Mouse (Mus musculus): ENCODE data around the gene Rapgef3. TPM values are rescaled to one million over a fixed set of nuclear protein-coding genes. Genes with fewer than 3 reads are reported as not detected.

The Rapgef3 gene
- polyA plus RNA-seq, 1 experiment from 2014 or later, result 10.4 TPM

DNA sequence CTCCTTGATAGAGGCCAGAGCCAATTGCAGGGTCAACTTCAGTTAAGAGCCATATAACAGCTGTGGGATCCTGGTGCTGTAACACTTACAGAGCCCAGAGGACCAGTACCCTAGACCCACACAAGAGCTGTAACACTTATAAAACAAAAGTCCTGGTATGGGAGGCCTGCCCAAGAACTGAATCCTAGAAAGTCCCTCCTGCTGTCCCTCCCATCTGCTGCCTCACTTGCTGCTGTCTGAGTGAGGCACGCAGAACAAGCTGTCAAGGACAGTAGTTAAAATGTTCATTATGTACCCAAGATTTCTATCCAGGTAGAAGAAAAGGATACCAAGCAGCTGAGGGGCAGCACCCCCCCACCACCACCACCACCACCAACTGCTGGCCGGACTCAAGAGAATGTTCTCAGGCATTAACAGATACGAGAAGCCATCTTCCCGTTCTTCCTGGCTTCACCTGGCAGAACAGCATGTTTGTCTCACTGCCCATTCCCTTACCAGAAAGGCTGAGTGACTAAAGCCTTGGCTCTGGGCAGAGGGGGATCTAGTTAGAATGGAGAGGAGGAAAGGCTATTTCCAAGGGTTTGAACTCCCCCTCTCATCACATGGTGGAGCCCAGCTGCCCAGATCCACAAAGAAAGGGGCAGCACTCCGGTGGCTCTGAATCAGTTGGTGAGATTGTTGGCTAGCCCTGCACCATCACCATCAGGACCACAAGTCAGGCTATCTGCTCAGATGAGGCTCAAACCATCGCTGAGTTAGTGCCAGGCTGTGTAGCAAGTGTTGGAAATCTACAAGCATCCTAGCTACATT lies 44.0 kb downstream of the Rapgef3 start:
- 85% methylated on average over 6 of the region's 6 CpGs for WGBS
- Histone ChIP-seq H3K9me3 (no peaks in the 10 kb centered on the region), H3K27me3 (peaks cover 2% of the 10 kb centered on the region; the same call in 1 of the 2 replicates), H3K4me1 (replicated peaks) (peaks cover 8% of the 10 kb centered on the region), H3K4me2 (no peak overlapping the region), H3K4me3 (no peak overlapping the region), H3K36me3 (no peaks in the 10 kb centered on the region), H3K9ac (no peak overlapping the region), H3K27ac (no peak overlapping the region)
- no peak for ATAC-seq (ENCODE audit: low FRiP score)

DNA sequence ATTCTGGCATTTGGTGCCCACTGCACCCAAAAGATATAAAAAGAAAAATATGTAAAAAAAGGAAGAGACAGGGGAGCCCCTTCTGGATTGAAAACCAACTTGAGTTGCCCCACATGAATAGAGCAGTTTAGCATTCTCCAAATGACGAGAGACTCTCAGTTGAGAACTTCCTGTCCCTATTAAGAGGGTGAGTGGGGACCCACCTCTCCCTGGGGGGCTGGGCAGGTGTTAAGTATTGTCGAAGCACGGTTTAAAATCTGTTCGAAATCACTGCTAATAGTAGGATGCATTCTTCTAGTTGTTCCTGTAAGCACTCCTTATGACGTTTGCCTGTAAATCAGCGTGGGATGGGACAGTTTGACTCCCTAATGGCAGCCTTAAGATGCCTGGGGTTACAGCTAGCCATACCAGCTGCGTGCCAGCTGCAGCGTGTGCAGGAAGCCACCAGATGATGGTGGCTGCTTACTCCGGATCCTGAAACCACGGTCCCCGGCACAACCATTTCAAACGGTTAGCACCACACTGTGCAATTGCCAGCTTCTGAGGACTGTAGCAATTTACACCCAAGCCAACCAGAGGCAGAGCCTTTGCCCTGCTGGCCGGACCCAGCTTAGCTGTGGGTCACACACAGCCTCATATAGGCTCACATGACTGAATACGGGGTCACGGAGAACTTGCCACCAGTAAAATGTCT lies 46.6 kb downstream of the Rapgef3 start:
- Histone ChIP-seq H3K36me3 (no peaks in the 10 kb centered on the region), H3K4me1 (replicated peaks) (peaks cover 7% of the 10 kb centered on the region; the same call in 1 of the 2 replicates), H3K27ac (no peak overlapping the region), H3K4me3 (no peak overlapping the region), H3K9me3 (no peaks in the 10 kb centered on the region), H3K9ac (no peak overlapping the region; the same call in 1 of the 2 replicates), H3K27me3 (peaks cover 4% of the 10 kb centered on the region; the same call in 1 of the 2 replicates), H3K4me2 (no peak overlapping the region)
- WGBS, result 78% methylated on average over 15 of the region's 15 CpGs
- no peak for ATAC-seq (ENCODE audit: low FRiP score)

DNA sequence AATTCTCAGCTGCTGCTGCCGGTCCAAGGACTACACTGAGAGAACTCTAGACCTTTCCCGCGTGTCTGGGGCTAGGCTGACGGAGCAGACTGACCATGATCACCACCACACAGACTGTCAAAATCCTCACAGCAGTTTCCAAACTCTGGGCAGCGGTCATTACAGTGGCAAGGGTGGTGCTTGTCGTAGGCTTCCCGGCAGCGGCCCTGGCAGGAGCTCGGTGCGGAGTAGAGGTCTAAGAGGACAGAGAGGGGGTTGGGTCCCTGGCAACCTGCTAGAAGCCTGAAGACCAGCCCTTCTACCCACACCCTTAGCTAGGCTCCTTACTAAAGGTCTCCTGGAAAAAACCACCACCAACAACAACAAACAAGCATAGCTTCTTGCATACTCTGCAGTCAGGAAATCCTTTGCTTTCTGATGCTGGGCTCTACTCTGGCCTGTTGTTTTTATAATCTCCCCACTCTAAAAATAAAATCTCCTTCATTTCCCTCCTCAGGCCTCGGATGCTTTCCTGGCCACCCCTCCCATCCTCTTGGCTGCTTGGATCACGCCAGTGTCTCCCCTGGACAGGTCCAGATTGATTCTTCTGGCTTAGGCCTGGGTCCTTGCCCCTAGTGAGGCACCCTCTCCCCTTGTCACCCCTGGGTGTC lies 47.6 kb downstream of the Rapgef3 start:
- Histone ChIP-seq H3K9me3 (no peaks in the 10 kb centered on the region), H3K27me3 (peaks cover 4% of the 10 kb centered on the region; the same call in 1 of the 2 replicates), H3K9ac (no peak overlapping the region), H3K4me3 (no peak overlapping the region), H3K36me3 (no peaks in the 10 kb centered on the region), H3K4me2 (no peak overlapping the region), H3K4me1 (replicated peaks) (peaks cover 7% of the 10 kb centered on the region; the same call in 1 of the 2 replicates), H3K27ac (peak overlapping the region; percentile 53; the same call in 1 of the 2 replicates)
- WGBS, result 81% methylated on average over 12 of the region's 12 CpGs
- ATAC-seq (ENCODE audit: low FRiP score), result no peak

DNA sequence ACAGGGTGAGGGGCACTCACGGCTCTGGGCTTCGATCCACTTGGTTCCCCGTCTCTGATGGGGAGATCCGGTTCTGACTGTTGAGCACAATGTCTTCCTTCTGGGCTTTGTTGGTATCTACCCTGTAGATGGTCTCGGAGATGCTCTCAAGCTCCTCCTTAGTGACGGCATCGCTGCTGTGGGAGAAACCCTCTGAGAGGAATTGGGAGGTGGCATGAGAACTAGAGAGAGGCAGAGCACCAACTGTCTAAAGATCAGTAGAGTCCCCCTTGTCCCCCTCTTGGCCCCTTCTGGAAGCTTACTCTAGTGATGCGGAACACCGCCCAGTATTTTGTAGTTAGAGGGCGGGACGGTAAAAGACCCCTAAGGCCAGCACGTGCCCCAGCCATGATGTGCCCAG lies 48.3 kb downstream of the Rapgef3 start:
- H3K36me3 ChIP-seq, result no peaks in the 10 kb centered on the region
- peaks cover 7% of the 10 kb centered on the region; the same call in 1 of the 2 replicates for H3K4me1 ChIP-seq (replicated peaks)
- no peak overlapping the region for H3K4me3 ChIP-seq
- H3K4me2 ChIP-seq, result no peak overlapping the region
- WGBS, result 90% methylated on average over 12 of the region's 12 CpGs
- no peak overlapping the region for H3K27ac ChIP-seq
- no peak for ATAC-seq (ENCODE audit: low FRiP score)
- H3K27me3 ChIP-seq, result peaks cover 4% of the 10 kb centered on the region; the same call in 1 of the 2 replicates
- H3K9me3 ChIP-seq, result no peaks in the 10 kb centered on the region
- no peak overlapping the region for H3K9ac ChIP-seq

DNA sequence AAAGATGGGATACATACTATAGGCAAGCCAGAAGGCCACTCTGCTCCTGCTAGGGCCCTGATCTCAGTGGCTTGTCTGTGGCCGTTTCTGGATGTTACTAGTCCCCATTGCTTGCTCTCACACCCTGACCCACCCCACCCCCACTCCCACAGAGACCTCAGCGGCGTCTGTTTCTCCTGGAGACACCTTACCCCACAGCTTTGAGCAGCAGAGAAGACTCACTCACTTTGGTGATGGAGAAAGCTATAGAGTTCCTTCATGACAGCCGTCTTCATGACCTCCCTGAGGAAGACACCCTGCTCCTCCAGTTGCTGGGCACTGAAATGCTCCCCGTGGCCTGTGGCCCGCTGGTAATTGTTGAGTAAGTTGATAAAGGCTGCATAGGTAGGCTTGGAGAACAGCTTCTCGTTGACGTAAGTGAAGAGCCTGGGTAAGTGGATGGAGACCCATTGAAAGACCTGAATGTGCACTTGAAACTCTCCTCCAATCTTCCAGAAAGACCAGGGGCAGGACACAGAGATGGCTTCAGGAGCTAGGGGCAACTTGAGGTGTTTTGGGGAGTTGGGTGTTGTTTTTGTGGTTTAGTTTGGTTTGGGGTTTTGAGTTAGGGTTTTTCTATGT lies 49.1 kb downstream of the Rapgef3 start:
- Histone ChIP-seq H3K9ac (no peak overlapping the region), H3K27me3 (peaks cover 4% of the 10 kb centered on the region; the same call in 1 of the 2 replicates), H3K4me2 (no peak overlapping the region), H3K36me3 (no peaks in the 10 kb centered on the region), H3K9me3 (no peaks in the 10 kb centered on the region), H3K27ac (no peak overlapping the region), H3K4me3 (no peak overlapping the region), H3K4me1 (replicated peaks) (peaks cover 7% of the 10 kb centered on the region; the same call in 1 of the 2 replicates)
- WGBS, result 94% methylated on average over 8 of the region's 8 CpGs
- ATAC-seq (ENCODE audit: low FRiP score), result no peak

DNA sequence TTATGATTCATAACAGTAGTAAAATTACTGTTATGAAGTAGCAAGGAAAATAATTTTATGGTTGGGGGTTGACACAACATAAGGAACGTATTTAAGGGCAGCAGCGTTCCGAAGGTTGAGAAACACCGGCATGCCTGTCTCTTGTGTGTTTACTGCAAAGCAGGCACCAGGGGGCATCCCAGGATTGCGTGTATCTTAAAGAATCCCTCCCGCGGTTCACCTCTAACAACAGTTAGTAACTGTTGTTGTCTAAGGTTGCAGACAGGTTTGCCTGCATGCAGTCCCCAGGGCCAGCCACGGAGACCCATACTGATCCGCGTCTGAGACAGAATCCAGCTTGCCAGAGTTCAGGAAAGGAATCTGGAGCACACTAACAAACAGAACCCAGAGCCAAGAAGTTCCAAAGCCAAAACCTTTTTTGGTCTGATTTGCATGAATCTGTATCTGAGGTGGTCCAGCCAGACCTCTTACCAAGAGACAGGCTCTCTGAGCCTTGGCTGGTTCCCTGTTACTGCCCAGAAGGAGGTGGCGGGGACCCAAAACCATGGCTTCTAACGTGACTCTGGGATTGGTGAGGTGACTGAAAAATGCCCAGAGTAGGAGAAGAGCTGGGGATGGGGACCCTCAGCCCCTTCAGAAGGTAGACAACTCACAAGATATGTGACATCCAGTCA lies 49.8 kb downstream of the Rapgef3 start:
- no peak for ATAC-seq (ENCODE audit: low FRiP score)
- H3K4me1 ChIP-seq (replicated peaks), result peaks cover 7% of the 10 kb centered on the region; the same call in 1 of the 2 replicates
- no peak overlapping the region for H3K4me2 ChIP-seq
- no peak overlapping the region for H3K27ac ChIP-seq
- WGBS, result 32% methylated on average over 12 of the region's 12 CpGs
- no peaks in the 10 kb centered on the region for H3K9me3 ChIP-seq
- H3K4me3 ChIP-seq, result no peak overlapping the region
- H3K27me3 ChIP-seq, result peaks cover 4% of the 10 kb centered on the region; the same call in 1 of the 2 replicates
- no peaks in the 10 kb centered on the region for H3K36me3 ChIP-seq
- H3K9ac ChIP-seq, result no peak overlapping the region

DNA sequence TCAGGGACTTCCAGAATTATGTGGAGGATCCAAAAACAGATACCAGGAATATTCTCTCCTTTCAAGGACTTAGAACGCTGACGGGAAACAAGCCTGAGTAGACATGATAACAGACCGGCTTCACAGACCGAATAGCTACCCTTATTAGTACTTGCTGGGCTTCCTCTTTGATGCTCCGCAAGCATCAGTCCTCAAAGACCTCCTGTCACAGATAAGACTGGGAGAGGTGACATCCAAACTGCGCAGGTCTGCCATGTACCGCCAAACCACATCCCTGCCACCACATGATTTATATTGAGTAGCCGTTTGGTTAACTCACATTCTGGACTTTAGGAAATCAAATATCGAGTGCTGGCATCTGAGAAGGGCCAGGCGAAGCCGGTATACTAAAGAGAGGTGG lies 51.0 kb downstream of the Rapgef3 start:
- H3K4me3 ChIP-seq, result no peak overlapping the region
- no peak overlapping the region for H3K27ac ChIP-seq
- H3K4me1 ChIP-seq (replicated peaks), result peaks cover 7% of the 10 kb centered on the region; the same call in 1 of the 2 replicates
- H3K4me2 ChIP-seq, result no peak overlapping the region
- peaks cover 4% of the 10 kb centered on the region; the same call in 1 of the 2 replicates for H3K27me3 ChIP-seq
- no peaks in the 10 kb centered on the region for H3K36me3 ChIP-seq
- no peak for ATAC-seq (ENCODE audit: low FRiP score)
- H3K9me3 ChIP-seq, result no peaks in the 10 kb centered on the region
- 91% methylated on average over 11 of the region's 11 CpGs for WGBS
- H3K9ac ChIP-seq, result no peak overlapping the region

DNA sequence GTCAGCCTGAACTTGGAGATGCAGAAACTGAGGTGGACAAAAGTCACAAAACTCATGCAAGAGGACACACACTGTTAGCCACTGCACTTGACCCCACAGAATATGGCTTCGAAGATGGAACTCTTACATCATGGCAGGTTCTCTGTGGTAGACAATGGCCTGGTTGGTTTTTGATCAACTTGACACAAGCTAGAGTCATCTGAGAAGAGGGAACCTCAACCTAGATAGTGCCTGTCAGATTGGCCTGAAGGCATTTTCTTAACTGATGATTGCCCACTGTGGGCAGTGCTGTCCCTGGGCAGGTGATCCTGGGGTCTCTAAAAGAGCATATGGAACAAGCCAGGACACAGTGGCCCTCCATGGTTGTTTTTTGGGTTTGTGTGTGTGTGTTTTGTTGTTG lies 52.0 kb downstream of the Rapgef3 start:
- Histone ChIP-seq H3K4me2 (no peak overlapping the region), H3K9ac (no peak overlapping the region), H3K27ac (no peak overlapping the region), H3K36me3 (no peaks in the 10 kb centered on the region), H3K27me3 (peaks cover 4% of the 10 kb centered on the region; the same call in 1 of the 2 replicates), H3K9me3 (no peaks in the 10 kb centered on the region), H3K4me3 (no peak overlapping the region), H3K4me1 (replicated peaks) (no peaks in the 10 kb centered on the region)
- ATAC-seq (ENCODE audit: low FRiP score), result no peak
- WGBS, result 91% methylated on average over 1 of the region's 1 CpGs

DNA sequence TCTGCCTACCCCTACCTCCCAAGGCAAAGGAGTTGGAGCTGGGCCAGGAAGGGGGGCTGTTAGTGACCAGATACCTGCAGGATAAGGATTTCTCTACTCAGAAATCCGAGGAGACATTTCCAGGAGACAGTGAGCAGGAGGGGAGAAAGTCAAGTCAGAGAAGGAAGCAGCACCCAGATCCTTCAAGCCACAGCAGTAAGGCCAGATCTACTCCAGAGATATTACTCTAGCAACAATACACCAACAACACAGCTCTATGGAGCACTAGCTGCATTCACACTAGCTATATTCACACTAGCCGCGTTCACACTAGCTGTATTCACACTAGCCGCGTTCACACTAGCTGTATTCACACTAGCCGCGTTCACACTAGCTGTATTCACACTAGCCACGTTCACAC lies 52.7 kb downstream of the Rapgef3 start:
- no peaks in the 10 kb centered on the region for H3K4me1 ChIP-seq (replicated peaks)
- H3K9ac ChIP-seq, result no peak overlapping the region
- ATAC-seq (ENCODE audit: low FRiP score), result no peak
- H3K36me3 ChIP-seq, result no peaks in the 10 kb centered on the region
- no peak overlapping the region for H3K27ac ChIP-seq
- H3K4me2 ChIP-seq, result no peak overlapping the region
- H3K9me3 ChIP-seq, result no peaks in the 10 kb centered on the region
- H3K27me3 ChIP-seq, result peaks cover 4% of the 10 kb centered on the region; the same call in 1 of the 2 replicates
- H3K4me3 ChIP-seq, result no peak overlapping the region
- WGBS, result 93% methylated on average over 8 of the region's 8 CpGs

DNA sequence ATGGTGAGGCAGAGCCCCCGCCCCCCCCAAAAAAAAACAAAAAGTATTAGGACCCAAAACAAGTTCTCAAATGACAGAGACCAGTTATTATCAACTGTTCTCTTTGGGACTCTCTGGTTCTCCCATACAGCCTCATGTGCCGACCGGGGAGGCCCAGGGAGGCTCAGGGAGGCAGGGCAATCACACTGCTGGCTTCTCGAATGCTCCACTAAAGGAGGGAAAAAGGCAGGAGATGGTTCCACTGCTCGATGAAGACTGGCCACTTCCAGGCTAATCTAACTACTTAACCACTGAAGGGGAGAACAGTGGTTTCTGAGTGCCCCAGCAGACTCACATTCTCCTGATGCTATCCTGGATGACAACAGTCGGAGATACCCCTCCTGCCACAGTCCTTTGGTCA lies 55.2 kb downstream of the Rapgef3 start:
- H3K9me3 ChIP-seq, result no peaks in the 10 kb centered on the region
- H3K4me3 ChIP-seq, result no peak overlapping the region
- no peak overlapping the region for H3K9ac ChIP-seq
- no peak overlapping the region for H3K27ac ChIP-seq
- no peaks in the 10 kb centered on the region for H3K36me3 ChIP-seq
- 77% methylated on average over 6 of the region's 6 CpGs for WGBS
- no peak for ATAC-seq (ENCODE audit: low FRiP score)
- H3K27me3 ChIP-seq, result no peaks in the 10 kb centered on the region
- H3K4me2 ChIP-seq, result no peak overlapping the region
- H3K4me1 ChIP-seq (replicated peaks), result no peaks in the 10 kb centered on the region

DNA sequence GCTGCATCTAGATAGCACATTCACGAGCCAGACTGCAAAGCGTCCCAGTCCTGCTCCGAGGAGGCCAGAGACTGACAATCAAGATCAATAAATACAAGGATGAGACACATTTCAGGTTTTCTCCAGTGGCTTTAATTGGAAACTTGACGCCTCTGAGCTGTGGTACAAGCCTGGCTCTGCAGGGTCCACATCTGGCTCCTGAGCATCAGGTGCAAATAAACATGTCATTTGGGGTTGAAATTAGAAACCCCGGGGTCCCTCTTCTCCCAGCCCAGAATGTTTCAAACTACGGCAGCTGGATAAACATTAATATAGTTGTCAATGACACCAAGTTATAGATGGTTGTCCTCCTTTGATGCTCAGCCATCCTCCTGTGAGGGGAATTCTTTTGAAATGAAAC lies 56.9 kb downstream of the Rapgef3 start:
- Histone ChIP-seq H3K4me1 (replicated peaks) (peaks cover 6% of the 10 kb centered on the region), H3K27me3 (no peaks in the 10 kb centered on the region), H3K4me2 (no peak overlapping the region), H3K27ac (no peak overlapping the region), H3K9me3 (no peaks in the 10 kb centered on the region), H3K9ac (0 out of 2 replicates have a peak overlapping the region, but pooled peaks have one; percentile 35), H3K36me3 (no peaks in the 10 kb centered on the region), H3K4me3 (no peak overlapping the region)
- ATAC-seq (ENCODE audit: low FRiP score), result no peak
- 64% methylated on average over 6 of the region's 6 CpGs for WGBS

Data from hindbrain, embryonic 13.5 days (tissue).